Mouse (Mus musculus) limb, embryonic 14.5 days (tissue): ENCODE results near the gene Tmem207. TPM values are rescaled to one million over a fixed set of nuclear protein-coding genes. Genes with fewer than 3 reads are reported as not detected.
A peak's percentile ranks its signal among the peaks of the same experiment; 100 is the strongest.

Experiments used
- ATAC-seq: fragments of 200-750 bp; cut with Nextera tagmentation; 2 replicates; pipeline ENCODE4 v1.8.0; 2017; ENCODE audit warnings: low read depth, moderate number of reproducible peaks, moderate TSS enrichment; ENCODE audit not compliant: low FRiP score
- DNase-seq: peaks from one replicate; pipeline ENCODE4 v3.0.0-alpha.2; 2015; ENCODE audit warnings: low spot score
- H3K27ac ChIP-seq: fragments of 300-500 bp; sonication (generic); replicated peaks from 2 replicates; pipeline ENCODE4 v1.5.1; 2014; ENCODE audit warnings: low read depth, mild to moderate bottlenecking, low read length, moderate library complexity, mixed read lengths
- H3K27me3 ChIP-seq: fragments of 300-500 bp; sonication (generic); 2 replicates; pipeline ENCODE4 v1.6.1; 2014; ENCODE audit warnings: low read length, mixed read lengths; ENCODE audit not compliant: control insufficient read depth, insufficient read depth
- H3K36me3 ChIP-seq: fragments of 300-500 bp; sonication (generic); 2 replicates; pipeline ENCODE4 v1.6.1; 2014; ENCODE audit warnings: mild to moderate bottlenecking, low read length, moderate library complexity, mixed read lengths; ENCODE audit not compliant: control insufficient read depth, insufficient read depth
- H3K4me1 ChIP-seq: fragments of 300-500 bp; sonication (generic); 2 replicates; pipeline ENCODE4 v1.6.1; 2014; ENCODE audit warnings: antibody characterized with exemption, low read length, mixed read lengths; ENCODE audit not compliant: control insufficient read depth, insufficient read depth
- H3K4me2 ChIP-seq: fragments of 300-500 bp; sonication (generic); replicated peaks from 2 replicates; pipeline ENCODE4 v1.6.1; 2014; ENCODE audit warnings: low read depth, mild to moderate bottlenecking, low read length, moderate library complexity; ENCODE audit not compliant: severe bottlenecking
- H3K4me3 ChIP-seq: fragments of 300-500 bp; sonication (generic); replicated peaks from 2 replicates; pipeline ENCODE4 v1.5.1; 2014; ENCODE audit warnings: low read length
- H3K9ac ChIP-seq: fragments of 300-500 bp; sonication (generic); 2 replicates; pipeline ENCODE4 v1.6.1; 2014; ENCODE audit warnings: mild to moderate bottlenecking, low read depth, low read length, moderate library complexity; ENCODE audit not compliant: severe bottlenecking
- H3K9me3 ChIP-seq: fragments of 300-500 bp; sonication (generic); 2 replicates; pipeline ENCODE4 v1.6.1; 2016; ENCODE audit warnings: low read length; ENCODE audit not compliant: control insufficient read depth
- POLR2A ChIP-seq: fragments of 200-500 bp; IDR thresholded peaks from 2 replicates; pipeline ENCODE4 v1.8.0; 2012; ENCODE audit warnings: inconsistent platforms, mild to moderate bottlenecking, moderate library complexity, borderline replicate concordance; ENCODE audit not compliant: insufficient read depth, insufficient read length; ENCODE audit errors: extremely low read depth
- WGBS: fragments of 180-500 bp; shearing (Covaris S2); extraction: QIAGEN DNeasy Blood & Tissue Kit; methylation state at CpG from one replicate; pipeline ENCODE4 v1.1.7; 2014; 5-methylcytosine and 5-hydroxymethylcytosine counted together
- polyA plus RNA-seq, 2 experiments: library from polyadenylated mRNA; depleted of rRNA in 1 of 2; stranded (reverse) in 1 of 2; unstranded in 1 of 2; fragments of >200 nt; fragmentation: Nextera tagmentation in 1 of 2; extraction: Ambion mirVana in 1 of 2; gene quantifications; 2 replicates each; pipeline versions ENCODE4 v1.2.1 to v1.2.3; 2012 to 2014

The Tmem207 gene
- polyA plus RNA-seq (2012; rRNA removed) (not detected in 2 replicates), polyA plus RNA-seq (2014; fragmentation: Nextera tagmentation; extraction: Ambion mirVana) (not detected in 2 replicates)

GRCm38 (mm10) chr16:26526669-26527068 is at the start of gene Tmem207:
Gene Tmem207, minus strand, starts transcription at chr16:26526769.
- WGBS = 83% methylated on average over 4 of the region's 4 CpGs
- no peaks in the 10 kb centered on the region for H3K27me3 ChIP-seq
- no peak for TF ChIP-seq POLR2A

DNA sequence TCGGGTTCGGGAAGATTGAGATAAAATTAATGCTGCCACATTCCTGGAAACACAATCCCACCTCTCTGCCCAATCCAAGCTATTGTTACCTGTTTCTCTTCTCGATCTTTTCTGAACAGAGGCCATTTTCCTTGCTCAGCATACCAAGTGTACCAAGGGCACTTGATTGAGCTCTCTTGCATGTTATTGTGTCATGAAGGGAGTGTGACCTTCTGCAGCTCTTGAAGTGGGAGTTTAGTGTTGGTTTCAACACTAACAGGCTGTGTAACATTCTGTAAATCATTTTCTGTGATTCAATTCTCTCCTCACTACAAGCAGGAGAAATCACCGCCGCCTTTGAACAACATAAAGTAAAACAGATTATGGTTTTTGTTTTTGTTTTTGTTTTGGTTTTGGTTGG is 47.6 kb upstream of the Tmem207 start:
- DNase-seq (no peak), ATAC-seq (no peak)
- H3K27ac ChIP-seq = no peak overlapping the region
- no peak overlapping the region for H3K4me3 ChIP-seq
- no peak overlapping the region for H3K4me2 ChIP-seq
- no peak for TF ChIP-seq POLR2A
- no peaks in the 10 kb centered on the region for H3K27me3 ChIP-seq
- WGBS = 94% methylated on average over 5 of the region's 5 CpGs
- H3K9ac ChIP-seq = no peak overlapping the region
- no peaks in the 10 kb centered on the region; the same call in 1 of the 2 replicates for H3K9me3 ChIP-seq
- no peaks in the 10 kb centered on the region for H3K36me3 ChIP-seq
- peaks cover 11% of the 10 kb centered on the region; the same call in 1 of the 2 replicates for H3K4me1 ChIP-seq

More at GRCm38 (mm10) chr16:26526669-26527068, at the start of gene Tmem207:
- H3K27ac ChIP-seq = no peak within 1 kb of the TSS
- no peak within 1 kb of the TSS for H3K9ac ChIP-seq
- no peaks in the 10 kb centered on the region for H3K4me1 ChIP-seq
- no peak for DNase-seq
- no peaks in the 10 kb centered on the region for H3K9me3 ChIP-seq
- no peaks in the 10 kb centered on the region for H3K36me3 ChIP-seq
- ATAC-seq = no peak
- no peak within 1 kb of the TSS for H3K4me2 ChIP-seq
- H3K4me3 ChIP-seq = no peak within 1 kb of the TSS

GRCm38 (mm10) chr16:26571836-26572235 is 45.3 kb upstream of the Tmem207 start:
- no peaks in the 10 kb centered on the region for H3K27me3 ChIP-seq
- 75% methylated on average over 2 of the region's 2 CpGs for WGBS
- no peak for DNase-seq
- H3K36me3 ChIP-seq = no peaks in the 10 kb centered on the region
- no peak for TF ChIP-seq POLR2A
- no peak overlapping the region for H3K9ac ChIP-seq
- H3K4me3 ChIP-seq = no peak overlapping the region
- H3K4me1 ChIP-seq = peaks cover 11% of the 10 kb centered on the region; the same call in 1 of the 2 replicates
- no peak for ATAC-seq
- H3K9me3 ChIP-seq = no peaks in the 10 kb centered on the region
- H3K4me2 ChIP-seq = no peak overlapping the region
- no peak overlapping the region for H3K27ac ChIP-seq

- peak; percentile 22 for DNase-seq
- Histone ChIP-seq H3K9me3 (no peaks in the 10 kb centered on the region), H3K4me1 (peaks cover 11% of the 10 kb centered on the region; the same call in 1 of the 2 replicates), H3K27me3 (no peaks in the 10 kb centered on the region), H3K36me3 (no peaks in the 10 kb centered on the region), H3K4me3 (no peak overlapping the region), H3K4me2 (no peak overlapping the region), H3K9ac (no peak overlapping the region), H3K27ac (no peak overlapping the region)
- TF ChIP-seq POLR2A = no peak
- ATAC-seq = no peak
Measured at GRCm38 (mm10) chr16:26569387-26569978, 42.9 kb upstream of the Tmem207 start.

DNA sequence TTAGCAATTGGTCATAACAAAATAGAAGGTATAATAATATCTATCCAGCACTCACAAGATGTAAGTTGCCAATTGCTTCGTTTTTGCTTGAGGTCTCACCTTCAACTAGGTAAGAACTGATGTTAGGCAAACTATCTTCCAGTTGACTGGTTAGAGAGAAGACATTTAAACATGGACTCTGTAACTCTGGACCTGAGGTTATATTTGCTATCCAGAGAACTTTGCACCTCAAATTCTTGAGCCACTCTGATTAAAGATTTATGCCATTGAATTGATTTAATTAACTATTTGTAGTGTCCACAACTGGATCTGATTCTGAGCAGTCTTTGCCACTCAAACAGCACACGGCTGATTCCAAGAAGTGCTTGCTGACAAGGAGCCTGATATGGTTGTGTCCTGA is 36.2 kb upstream of the Tmem207 start:
- WGBS = 69% methylated on average over 2 of the region's 2 CpGs
- Histone ChIP-seq H3K9ac (no peak overlapping the region), H3K9me3 (no peaks in the 10 kb centered on the region), H3K4me1 (no peaks in the 10 kb centered on the region), H3K36me3 (no peaks in the 10 kb centered on the region), H3K4me3 (no peak overlapping the region), H3K27ac (no peak overlapping the region), H3K4me2 (no peak overlapping the region), H3K27me3 (no peaks in the 10 kb centered on the region)
- DNase-seq (no peak), ATAC-seq (no peak)
- TF ChIP-seq POLR2A = no peak
